Mouse (Mus musculus) right cerebral cortex, postnatal 4 days (tissue): ENCODE data around the gene Zfp523.

Experiments
- DNase-seq: peaks from one replicate; pipeline ENCODE4 v3.0.0-alpha.2; 2022

Gene Zfp523

GRCm38 (mm10) chr17:28161310-28161881 is 15.5 kb upstream of the Zfp523 start:
- DNase-seq: no peak

DNA sequence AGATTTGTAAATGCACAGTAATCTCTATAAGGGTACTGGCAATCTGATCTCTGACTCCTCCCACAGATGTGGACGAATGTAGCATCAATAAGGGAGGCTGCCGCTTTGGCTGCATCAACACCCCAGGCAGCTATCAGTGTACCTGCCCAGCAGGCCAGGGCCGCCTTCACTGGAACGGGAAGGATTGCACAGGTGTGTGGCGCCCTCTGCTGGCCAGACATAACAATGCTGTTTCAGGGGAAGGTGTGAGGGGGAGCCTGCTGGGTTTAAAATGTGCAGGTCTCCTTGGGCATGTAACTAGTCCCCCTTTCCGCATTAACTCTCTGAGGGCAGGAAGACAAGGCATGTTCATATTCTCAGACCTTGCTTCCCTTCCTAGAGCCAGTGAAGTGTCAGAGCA is 13.3 kb upstream of the Zfp523 start:
- DNase-seq: peak; percentile 86

GRCm38 (mm10) chr17:28170460-28171305 is 6.2 kb upstream of the Zfp523 start:
- no peak for DNase-seq

DNA sequence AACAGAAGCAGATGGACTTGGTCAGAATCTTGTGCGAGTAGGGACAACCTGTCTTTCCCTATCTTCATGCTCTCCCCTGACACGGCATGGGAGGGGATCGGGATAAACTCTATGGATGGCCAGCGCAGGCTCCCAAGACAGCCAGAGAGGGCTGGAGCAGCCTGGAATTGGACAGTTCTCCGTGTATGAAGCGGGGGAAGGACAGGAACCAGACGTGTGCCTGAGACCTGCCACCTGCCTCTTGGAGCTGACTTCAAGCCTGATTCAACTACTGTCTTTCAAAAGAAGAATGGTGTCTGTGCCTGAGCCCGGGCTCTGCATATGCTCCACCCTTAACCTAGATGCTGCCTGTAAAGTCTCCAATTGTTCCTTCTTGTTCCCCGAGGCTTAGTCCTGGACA is 4.2 kb upstream of the Zfp523 start:
- DNase-seq: no peak

GRCm38 (mm10) chr17:28177540-28178046 is 664 bp downstream of the Zfp523 start:
- DNase-seq: no peak

DNA sequence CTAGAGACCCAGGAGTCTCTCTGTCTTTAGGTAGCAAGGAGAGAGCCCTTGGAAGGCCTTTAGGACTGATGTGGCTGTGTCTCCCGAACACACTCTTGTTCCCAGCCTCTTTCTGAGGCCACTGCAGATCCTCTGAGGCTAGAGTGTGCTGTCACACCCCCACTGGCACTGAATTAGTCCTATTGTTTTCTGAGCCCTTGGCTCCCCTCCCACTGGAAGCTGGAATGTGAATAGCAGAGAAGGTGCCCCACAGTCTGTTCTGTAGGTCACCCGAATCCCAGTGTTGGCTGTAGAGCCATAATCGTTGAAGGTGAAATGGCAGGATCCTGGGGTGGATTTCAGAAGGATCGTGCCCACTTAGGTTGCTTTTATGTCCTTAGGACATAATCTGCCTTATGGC is 3.4 kb downstream of the Zfp523 start:
- DNase-seq: no peak

DNA sequence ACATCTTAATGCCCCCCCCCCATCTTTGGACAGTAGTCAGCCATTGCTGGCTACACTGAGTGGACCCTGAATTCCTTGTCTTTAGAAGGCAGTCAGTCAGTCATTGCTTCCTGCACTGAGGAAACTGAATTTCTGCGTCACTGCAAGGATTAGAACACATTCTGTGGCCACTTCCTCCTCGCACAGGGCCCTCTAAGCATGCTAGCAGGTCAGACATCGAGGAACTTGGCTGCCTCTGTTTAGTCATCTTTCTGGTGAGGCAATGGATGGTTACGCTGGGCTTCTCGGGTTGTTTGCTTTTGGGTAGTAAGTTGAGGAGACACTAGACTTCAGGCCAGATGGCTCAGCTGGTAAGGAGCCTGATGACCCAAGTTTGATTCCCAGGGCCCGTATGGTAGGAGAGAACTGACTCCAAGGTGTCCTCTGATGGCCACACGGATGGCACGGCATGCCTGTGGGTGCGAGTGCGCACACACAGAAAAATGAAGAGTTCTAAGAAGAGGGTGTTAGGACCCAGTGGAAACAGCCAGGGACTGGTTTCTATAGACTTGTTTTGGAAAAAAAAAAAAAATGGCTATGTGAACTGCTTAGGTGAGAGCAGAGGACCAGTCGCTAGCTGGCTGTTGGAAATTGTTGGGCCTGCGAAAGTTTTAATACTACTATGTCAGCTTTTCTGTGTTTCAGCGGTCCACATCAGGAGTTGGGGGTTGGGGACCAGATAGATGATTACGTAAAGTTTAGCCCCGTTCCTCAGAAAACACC is 4.0 kb downstream of the Zfp523 start:
- no peak for DNase-seq

GRCm38 (mm10) chr17:28184971-28185638 is 8.2 kb downstream of the Zfp523 start:
- DNase-seq: no peak

DNA sequence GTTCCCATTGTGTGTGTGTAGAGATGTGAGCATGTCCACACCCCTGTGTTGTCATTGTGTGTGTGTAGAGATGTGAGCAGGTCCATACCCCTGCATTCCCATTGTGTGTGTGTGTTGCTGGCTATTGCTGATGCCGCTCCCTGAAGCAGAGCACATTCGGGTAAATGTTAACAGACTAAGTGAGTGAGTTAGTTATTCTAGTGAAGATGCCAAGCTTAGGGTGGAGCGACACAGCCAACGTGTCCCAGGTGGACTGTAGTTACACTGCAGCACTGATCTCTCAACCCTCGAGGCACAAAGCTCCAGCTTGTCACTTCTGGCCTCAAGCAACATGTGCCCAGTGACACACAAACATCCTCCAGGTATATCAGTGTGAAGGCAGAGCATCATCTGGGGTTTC is 11.4 kb downstream of the Zfp523 start:
- no peak for DNase-seq

GRCm38 (mm10) chr17:28192754-28193153 is 15.8 kb downstream of the Zfp523 start:
- DNase-seq: no peak

- DNase-seq: no peak
These were observed 16.6 kb downstream of the Zfp523 start for GRCm38 (mm10) chr17:28193559-28193958.

DNA sequence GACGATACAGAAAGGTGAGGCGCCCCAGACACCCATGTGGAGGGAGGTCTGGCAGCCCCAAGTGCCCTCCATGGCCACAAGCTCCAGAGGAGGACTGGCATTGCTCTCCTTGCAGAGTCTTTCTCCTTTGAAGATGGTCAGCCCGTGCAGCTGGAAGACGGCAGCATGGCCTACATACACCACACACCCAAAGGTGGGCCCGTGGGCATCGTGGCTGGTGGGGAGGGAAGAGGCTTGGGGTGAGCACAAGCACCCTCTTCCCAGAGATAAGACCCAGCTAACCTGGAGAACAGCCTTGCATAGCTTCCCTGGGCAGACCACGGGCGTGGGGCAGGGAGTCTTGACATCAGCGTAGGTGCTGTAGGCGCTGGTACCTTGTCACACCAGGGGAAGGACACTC is 18.1 kb downstream of the Zfp523 start:
- no peak for DNase-seq

DNA sequence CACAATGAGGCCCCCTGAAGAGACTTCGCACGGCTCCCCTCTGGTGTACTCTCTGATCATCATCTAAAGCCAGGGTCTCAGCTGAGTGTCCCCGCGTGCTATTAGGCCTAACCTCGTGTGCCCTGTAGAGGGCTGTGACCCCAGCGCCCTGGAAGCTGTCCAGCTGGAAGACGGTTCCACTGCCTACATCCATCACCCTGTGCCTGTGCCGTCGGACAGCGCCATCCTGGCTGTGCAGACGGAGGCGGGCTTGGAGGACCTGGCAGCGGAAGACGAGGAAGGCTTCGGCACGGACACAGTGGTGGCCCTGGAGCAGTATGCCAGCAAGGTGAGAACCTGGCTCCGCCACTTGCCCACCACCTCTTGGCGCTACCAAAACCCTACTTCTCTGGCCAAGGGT is 20.7 kb downstream of the Zfp523 start:
- no peak for DNase-seq

DNA sequence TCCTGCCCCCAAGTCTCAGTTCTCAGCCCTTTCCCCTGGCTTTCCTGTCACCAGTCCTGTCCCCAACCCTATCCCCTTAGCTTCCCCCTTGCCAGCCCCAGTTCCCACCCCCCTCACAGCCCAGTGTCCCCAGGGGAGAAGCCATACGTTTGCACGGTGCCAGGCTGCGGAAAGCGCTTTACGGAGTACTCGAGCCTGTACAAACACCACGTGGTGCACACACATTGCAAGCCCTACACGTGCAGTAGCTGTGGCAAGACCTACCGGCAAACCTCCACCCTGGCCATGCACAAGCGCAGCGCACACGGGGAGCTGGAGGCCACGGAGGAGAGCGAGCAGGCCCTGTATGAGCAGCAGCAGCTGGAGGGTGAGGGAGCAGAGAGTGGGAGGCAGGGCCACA is 25.1 kb downstream of the Zfp523 start:
- DNase-seq: no peak

- DNase-seq: peak; percentile 62
These were observed 27.3 kb downstream of the Zfp523 start for GRCm38 (mm10) chr17:28204052-28204720.

DNA sequence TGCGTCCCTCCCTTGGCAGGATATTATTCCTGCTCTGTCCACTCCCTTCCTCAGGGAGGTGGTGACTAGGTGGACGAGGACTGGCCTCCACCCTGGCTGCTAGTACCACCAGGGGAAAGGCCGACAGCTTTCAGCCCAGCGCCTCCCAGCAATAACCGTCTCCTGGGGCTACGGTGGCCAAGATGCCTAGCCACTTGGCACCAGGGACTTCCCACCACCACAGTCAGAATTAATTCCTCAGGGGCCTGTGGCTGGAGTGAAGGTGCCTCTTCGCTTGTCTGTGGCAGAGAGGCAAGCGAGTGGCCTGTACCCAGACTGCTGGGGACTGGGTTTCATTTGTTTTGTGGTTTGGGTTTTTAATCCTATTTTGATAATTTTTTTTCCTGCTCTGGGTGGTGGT is 28.5 kb downstream of the Zfp523 start:
- DNase-seq: no peak

DNA sequence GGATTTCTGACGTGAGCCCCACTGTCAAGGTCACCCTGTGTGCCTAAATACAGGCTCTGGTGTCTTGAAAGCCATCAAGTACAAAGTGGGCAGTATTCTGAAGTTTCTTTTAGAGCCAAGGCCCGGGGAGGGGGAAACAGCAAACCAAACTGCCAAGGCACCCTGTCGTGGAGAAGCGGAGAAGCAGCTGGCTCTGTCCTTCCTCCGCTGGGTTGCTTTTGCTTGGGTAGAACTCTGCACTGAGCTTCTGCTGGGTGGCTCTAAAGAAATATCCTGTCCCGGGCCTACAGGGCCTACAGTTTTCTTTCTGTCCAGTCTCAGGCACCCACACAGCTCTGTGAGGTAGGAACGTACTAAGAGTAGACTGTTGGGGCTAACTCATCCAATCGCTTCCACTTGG is 30.2 kb downstream of the Zfp523 start:
- DNase-seq: no peak

GRCm38 (mm10) chr17:28207591-28208313 is 30.8 kb downstream of the Zfp523 start, which contains the start of gene Def6:
Gene Def6, plus strand, starts transcription at chr17:28207778.
- peak; percentile 40 for DNase-seq

GRCm38 (mm10) chr17:28208314-28208612 is 31.3 kb downstream of the Zfp523 start:
- no peak for DNase-seq

DNA sequence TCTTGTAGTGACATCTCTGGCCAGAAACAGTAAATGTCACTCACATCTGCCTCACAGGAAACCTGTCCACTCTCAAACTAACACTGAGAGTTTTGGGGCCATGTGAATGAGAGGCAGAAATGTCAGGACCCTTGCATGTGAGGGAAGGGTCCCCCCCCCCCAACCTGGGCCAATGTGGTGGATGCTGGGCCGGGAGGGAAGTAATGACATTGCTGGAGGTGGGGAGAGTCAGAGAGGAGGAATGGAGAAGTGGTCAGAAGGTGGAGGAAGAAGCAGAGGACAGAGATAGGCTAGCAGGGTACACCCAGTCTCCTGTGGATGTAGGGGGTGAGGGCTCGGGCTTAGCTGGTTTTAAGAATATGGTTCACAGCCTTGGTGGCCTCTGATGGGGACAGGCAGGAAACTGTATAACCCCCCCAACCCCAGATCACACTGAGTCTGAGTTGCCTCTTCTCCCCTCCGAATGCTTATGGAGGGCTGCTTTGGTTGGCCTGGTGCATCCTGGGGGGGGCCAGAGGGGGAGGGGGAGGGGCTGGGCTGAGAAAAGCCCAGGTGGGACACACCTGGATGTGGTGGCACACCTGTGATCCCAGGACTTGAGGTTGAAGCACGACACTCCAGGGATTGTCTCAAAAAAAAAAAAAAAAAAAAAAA is 32.7 kb downstream of the Zfp523 start:
- no peak for DNase-seq

DNA sequence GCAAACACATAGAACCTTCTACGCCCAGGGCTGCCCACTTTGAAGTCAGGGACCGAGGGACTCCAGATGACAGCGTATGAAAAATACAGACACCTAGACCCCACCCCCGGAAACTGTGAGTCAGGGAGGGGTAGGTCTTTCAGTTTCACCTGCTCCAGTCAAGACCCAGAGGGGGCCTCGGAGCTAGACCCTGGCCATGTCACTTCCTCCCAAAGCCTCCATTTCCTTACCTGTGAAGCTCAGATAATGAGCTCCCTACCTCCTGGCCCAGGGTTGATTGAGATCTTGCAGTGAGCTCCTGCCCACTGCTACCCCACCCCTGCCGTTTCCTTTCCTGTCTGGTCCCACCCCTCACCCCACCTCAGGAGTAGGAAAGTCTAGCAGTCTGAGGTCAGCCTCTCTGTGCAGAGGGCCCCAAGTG is 35.0 kb downstream of the Zfp523 start:
- DNase-seq: no peak
